Mouse (Mus musculus) lung, postnatal 0 days (tissue): ENCODE measurements at regions not wholly inside any gene's neighbourhood (a gene's known extent, or its start where the extent isn't known, plus 50 kb on each side); places are given as distances from the start of the nearest gene placed in this dataset.

Experiments used
- CTCF ChIP-seq: IDR thresholded peaks from 2 replicates; pipeline ENCODE4 v1.5.1; 2016; ENCODE audit warnings: antibody characterized with exemption, mild to moderate bottlenecking
- EP300 ChIP-seq: IDR thresholded peaks from 2 replicates; pipeline ENCODE4 v1.6.1; 2016; ENCODE audit warnings: antibody characterized with exemption, mild to moderate bottlenecking, control low read depth

GRCm38 (mm10) chr2:96253661-96254060, 64.3 kb upstream of the Lrrc4c start:
- no peak for TF ChIP-seq EP300
- TF ChIP-seq CTCF, result no peak
